Mouse (Mus musculus): ENCODE measurements around the gene Psma4.

Gene Psma4

GRCm38 (mm10) chr9:54990362-54990761 lies 39.8 kb downstream of the Psma4 start:
- no peak for DNase-seq (ENCODE audit: low spot score)

DNA sequence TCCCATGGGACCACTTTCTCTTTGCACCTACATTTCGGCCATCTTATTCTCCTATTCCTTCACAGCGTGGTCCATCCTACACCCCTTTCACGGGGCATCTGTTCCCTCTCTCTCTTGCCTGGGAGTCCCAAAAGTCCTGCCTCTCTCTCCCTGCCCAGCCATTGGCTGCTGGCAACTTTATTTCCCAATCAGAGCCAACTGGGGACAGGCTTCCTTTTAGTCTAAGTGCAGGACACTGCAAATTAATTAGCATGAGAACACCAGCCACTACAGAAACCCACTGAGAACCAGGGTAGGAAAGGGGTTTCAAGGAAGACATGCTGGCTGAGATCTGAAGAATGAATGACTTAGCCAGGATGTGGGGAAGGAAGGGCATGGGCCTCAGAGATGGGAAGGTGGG lies 43.8 kb downstream of the Psma4 start:
- DNase-seq (ENCODE audit: low spot score): no peak

GRCm38 (mm10) chr9:54995645-54996044 lies 45.1 kb downstream of the Psma4 start:
- DNase-seq (ENCODE audit: low spot score): no peak

- DNase-seq (ENCODE audit: low spot score): no peak
Measured at GRCm38 (mm10) chr9:55003609-55004008, 53.0 kb downstream of the Psma4 start.

All from urinary bladder, postnatal 14 days (tissue).